Mouse (Mus musculus) c-Kit-positive CD71-negative TER-119-negative erythroid progenitor cells, embryonic 14.5 days (primary cell): ENCODE data around the gene Krtap15.
A peak's percentile ranks its signal among the peaks of the same experiment; 100 is the strongest.

Experiments used
- DNase-seq: peaks from one replicate; pipeline ENCODE4 v3.0.0-alpha.2; 2013; ENCODE audit warnings: low read depth

The Krtap15 gene

GRCm38 (mm10) chr16:88820066-88820465, at the start of gene Krtap15:
Krtap15 (plus strand) TSS chr16:88820215.
- no peak for DNase-seq

DNA sequence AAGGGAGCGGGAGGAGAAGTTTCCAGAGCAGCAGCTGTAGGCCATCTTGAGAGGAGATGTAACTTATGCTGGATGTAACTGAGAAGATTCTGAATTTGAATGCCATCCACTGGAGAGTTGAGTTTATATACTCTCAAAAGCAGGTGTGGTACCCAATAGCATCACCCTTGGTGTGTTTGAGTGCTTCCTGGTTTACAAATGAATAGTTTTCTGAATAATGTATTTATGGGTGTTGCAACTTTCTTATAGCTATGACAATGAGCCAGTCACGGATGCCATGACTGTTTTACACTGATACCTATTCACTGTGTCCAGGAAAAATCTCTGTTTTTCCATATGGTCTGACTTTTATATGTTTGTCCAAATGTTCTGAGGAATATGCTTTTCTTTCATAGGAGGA, 45.9 kb upstream of the Krtap15 start, which contains the start of gene 2310057N15Rik:
Gene 2310057N15Rik (minus strand): TSS at position 101 of the 400 bp plus-strand sequence.
- no peak for DNase-seq

- no peak for DNase-seq
Observed at GRCm38 (mm10) chr16:88777596-88777995, 42.4 kb upstream of the Krtap15 start, which contains the start of gene Gm5965. Gm5965 (plus strand) TSS chr16:88777896.

DNA sequence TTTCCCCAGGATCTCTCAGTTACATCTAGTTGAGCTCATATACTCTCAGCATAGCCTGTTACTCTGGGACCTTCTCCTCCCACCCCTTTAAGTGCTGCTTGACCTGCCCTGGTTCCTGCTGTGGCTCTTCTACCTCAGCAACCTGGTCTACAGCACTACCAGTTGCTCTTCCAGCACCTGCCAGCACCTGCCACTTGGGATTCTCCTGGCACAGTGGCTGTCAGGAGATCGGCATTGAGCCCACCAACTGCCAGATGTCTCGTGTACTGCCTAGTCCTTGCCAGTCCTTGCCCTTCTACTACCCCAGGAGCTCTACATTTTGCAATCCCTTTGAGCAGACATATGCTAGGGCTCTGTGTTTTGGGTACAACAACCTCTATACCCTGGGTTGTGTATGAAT, 33.2 kb upstream of the Krtap15 start:
- no peak for DNase-seq

- DNase-seq = no peak
Observed at GRCm38 (mm10) chr16:88811827-88812226, 8.2 kb upstream of the Krtap15 start, which contains the start of gene Gm20741. Gm20741 (minus strand) TSS chr16:88812220.

GRCm38 (mm10) chr16:88823736-88824135, 3.7 kb downstream of the Krtap15 start:
- peak; percentile 1 for DNase-seq

- no peak for DNase-seq
Observed at GRCm38 (mm10) chr16:88826095-88826652, 6.2 kb downstream of the Krtap15 start, which contains the start of gene Krtap14. Krtap14 (minus strand) TSS chr16:88826145.

DNA sequence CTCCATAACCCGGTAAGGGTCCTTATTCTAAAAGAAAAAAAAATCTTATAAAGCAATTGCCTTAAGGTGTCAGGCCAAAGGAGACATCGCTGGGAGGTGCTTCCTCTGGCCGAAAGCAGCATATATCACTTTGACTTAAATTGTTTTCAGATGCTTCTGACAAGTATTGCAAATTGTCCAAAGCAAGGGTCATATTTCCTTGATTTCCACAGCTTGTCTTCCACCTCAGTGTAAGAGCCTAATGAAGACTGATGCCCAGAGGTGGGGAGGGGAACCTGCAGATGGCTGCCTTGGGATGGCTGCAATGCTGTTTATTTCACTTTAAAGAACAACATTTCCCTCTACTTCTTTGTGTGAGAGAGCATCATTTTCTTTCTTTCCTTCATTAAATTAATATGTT, 7.0 kb downstream of the Krtap15 start:
- no peak for DNase-seq

DNA sequence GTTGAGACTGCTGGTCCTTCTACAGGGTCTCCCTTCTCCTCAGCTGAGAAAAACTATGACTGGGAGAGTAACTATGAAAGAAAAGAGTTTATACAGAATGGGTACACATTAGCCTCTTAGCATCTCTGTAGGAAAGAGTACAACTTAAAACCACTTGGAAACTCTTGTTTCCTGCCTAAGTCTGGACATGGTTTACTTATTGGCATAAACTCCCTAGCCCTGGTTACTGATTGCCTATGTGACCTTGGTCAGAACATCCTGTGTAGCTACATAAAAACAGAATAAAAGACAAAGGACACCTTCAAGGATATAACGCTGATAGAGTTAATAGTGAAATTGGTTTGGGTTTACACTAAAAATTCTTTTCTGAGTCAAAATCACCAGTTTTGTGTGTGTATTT, 27.3 kb downstream of the Krtap15 start:
- no peak for DNase-seq

DNA sequence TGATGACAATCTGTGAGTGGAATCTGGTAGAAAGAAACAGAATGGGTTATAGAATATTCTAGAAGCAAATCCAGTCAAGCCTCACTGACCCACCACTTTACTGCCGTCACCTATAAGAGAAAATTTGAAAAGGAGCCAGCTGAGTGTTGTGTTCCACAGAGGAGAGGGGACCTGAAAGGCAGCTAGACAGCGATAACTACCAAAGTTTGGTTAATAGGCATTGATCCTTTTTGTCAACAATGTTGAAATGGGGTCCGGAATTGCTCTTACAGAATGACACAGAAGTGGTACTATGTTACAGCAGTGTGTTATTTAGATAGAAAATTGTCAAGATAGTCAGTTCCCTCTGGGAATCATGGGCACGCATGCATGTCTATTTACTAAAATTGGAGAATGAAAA, 28.5 kb downstream of the Krtap15 start:
- DNase-seq = no peak

DNA sequence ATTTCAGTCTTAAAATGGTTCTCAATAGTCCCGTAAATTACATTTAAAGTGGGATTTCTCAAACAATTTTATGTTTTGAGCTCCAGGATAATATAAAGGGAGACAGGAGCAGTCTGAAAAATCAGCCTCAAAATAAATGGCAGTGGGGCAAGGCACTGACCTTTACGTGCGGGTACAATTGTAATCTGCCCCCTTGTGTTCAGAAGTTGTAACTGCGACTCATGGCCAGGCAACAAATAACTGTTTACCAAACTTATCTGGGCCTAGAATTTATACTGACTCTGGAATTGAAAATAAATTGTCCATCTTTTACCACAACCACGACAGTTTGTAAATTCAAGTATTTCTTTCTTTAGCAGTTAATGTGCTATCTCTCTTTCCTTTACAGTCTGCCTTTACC, 31.4 kb downstream of the Krtap15 start:
- DNase-seq = no peak

DNA sequence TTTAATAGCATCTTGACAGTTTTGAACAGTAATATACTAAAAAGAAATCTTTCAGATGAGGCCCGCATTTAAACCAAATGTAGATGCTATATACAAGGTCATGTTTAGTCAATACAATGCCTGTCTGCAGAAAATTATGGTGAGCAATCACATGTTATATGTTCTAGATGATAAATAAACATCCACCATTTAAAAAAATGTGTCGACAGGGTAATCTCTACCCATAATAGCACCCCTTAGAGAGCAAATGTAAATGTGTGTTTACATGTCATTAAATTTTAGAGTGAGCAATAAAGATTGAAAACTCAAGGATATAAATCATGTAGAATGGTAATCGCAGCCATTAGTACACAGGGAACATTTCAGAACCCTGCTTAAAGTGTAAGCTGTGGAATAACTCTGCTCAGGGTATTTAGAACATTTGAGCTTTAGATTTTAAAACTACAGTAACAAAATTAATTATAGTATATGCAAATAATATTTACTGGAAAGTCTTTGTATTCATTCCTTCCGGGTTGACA, 44.9 kb downstream of the Krtap15 start:
- no peak for DNase-seq

GRCm38 (mm10) chr16:88869311-88869710, 49.3 kb downstream of the Krtap15 start, which contains the start of gene Krtap19-1:
Krtap19-1 (minus strand) TSS chr16:88869411.
- DNase-seq = no peak

GRCm38 (mm10) chr16:88874169-88874568, 54.2 kb downstream of the Krtap15 start, which contains the start of gene Krtap19-2:
Krtap19-2 (minus strand) TSS chr16:88874269.
- no peak for DNase-seq

- no peak for DNase-seq
Observed at GRCm38 (mm10) chr16:88877938-88878337, 57.9 kb downstream of the Krtap15 start, which contains the start of gene Krtap19-3. Krtap19-3 (minus strand) TSS chr16:88878038.
